Mouse (Mus musculus): Measurements from ENCODE around the gene Hist1h2af.
A peak's percentile ranks its signal among the peaks of the same experiment; 100 is the strongest.

Hist1h2af gene

GRCm38 (mm10) chr13:23576906-23577639, 43.4 kb downstream of the Hist1h2af start:
- DNase-seq (ENCODE audit: low read depth, low spot score) = no peak

DNA sequence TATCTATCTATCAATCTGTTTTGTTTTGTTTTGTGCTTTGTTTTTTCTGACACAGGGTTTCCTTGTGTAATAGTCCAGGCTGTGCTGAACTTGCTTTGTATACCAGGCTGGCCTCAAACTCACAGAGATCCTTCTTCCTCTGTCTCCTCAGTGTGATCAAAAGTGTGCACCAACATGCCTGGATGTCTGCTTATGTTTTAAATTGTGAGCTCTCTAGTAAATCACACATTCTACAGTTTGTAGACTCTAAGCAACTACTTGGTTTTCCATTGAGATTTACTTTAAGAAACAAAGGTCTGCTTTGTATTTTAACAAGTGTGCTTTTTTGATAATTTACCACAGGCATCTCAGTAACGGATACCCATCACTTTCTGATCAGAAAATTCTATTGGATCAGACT, 44.1 kb downstream of the Hist1h2af start:
- no peak for DNase-seq (ENCODE audit: low read depth, low spot score)

GRCm38 (mm10) chr13:23581408-23582218, 47.9 kb downstream of the Hist1h2af start, which contains the start of gene Hist1h4d:
Gene Hist1h4d, plus strand, starts transcription at chr13:23581598.
- DNase-seq (ENCODE audit: low read depth, low spot score) = peak; percentile 97

DNA sequence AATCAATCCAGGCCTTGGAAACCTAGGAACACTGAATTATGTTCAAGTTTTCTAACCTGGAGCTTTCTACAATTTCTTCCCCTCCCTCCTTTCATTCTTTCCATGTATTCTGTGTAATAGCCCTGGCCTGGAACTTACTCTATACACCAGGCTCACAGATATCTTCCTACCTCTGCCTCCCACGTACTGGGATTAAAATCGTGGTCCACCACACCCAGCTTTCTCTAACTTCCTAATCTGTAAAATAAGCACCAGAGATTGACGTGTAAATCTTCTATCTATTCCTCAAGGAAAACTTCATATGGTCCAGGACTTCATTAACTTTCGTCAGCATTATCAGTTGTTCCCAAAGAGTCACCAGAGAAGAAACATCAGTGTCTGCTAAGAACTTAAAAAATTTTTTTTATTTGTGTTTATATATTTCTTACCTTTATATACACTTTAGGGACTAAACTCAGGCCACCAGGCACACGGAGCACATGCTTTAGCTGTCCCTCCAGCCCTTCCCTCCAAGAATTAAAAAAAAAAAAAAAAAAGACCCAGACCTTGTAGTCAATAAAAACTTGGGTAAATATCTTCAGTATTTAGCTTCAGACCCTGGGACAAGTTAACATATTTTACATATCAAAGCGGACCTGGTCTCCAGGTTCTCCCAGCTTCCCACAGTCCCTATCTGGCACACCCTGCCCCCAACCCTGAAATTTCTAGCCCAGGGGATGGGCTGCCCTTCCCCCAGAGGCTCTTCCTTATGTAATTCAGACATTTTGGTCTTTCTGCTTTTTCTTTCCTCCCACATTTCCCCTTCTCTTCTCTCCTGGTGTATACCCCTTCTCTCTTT, 48.7 kb downstream of the Hist1h2af start:
- DNase-seq (ENCODE audit: low read depth, low spot score) = peak; percentile 75

- DNase-seq (ENCODE audit: low read depth, low spot score) = peak; percentile 48
Observed at GRCm38 (mm10) chr13:23583387-23584068, 49.8 kb downstream of the Hist1h2af start.

Data from 3T3-L1 (cell line).